Mouse (Mus musculus) kidney, adult 11 months (tissue): Measurements from ENCODE around the gene Cfap54.

Source experiments
- DNase-seq: peaks from one replicate; pipeline ENCODE4 v3.0.0; 2022

The Cfap54 gene

GRCm38 (mm10) chr10:93081133-93081779 is at the start of gene Cfap54:
Gene Cfap54 (minus strand): TSS chr10:93081618.
- DNase-seq: peak; percentile 87

- DNase-seq: no peak
Measured at GRCm38 (mm10) chr10:93130456-93130940, 49.1 kb upstream of the Cfap54 start.

- no peak for DNase-seq
Measured at GRCm38 (mm10) chr10:93129904-93130455, 48.6 kb upstream of the Cfap54 start.

GRCm38 (mm10) chr10:93129345-93129744 is 47.9 kb upstream of the Cfap54 start:
- no peak for DNase-seq

GRCm38 (mm10) chr10:93128566-93128965 is 47.1 kb upstream of the Cfap54 start:
- DNase-seq: no peak

- DNase-seq: no peak
Measured at GRCm38 (mm10) chr10:93126025-93126424, 44.6 kb upstream of the Cfap54 start.

GRCm38 (mm10) chr10:93123957-93124613 is 42.7 kb upstream of the Cfap54 start:
- peak; percentile 76 for DNase-seq

GRCm38 (mm10) chr10:93123310-93123709 is 41.9 kb upstream of the Cfap54 start:
- DNase-seq: no peak

GRCm38 (mm10) chr10:93122399-93123184 is 41.2 kb upstream of the Cfap54 start:
- DNase-seq: no peak

- DNase-seq: no peak
Measured at GRCm38 (mm10) chr10:93121262-93121860, 39.9 kb upstream of the Cfap54 start.

- DNase-seq: no peak
Measured at GRCm38 (mm10) chr10:93119809-93120208, 38.4 kb upstream of the Cfap54 start.

GRCm38 (mm10) chr10:93116636-93117035 is 35.2 kb upstream of the Cfap54 start:
- no peak for DNase-seq

- no peak for DNase-seq
Measured at GRCm38 (mm10) chr10:93115743-93116142, 34.3 kb upstream of the Cfap54 start.

GRCm38 (mm10) chr10:93114782-93115181 is 33.4 kb upstream of the Cfap54 start:
- DNase-seq: no peak

GRCm38 (mm10) chr10:93113968-93114367 is 32.5 kb upstream of the Cfap54 start:
- no peak for DNase-seq

- DNase-seq: no peak
Measured at GRCm38 (mm10) chr10:93112021-93112420, 30.6 kb upstream of the Cfap54 start.

- no peak for DNase-seq
Measured at GRCm38 (mm10) chr10:93111412-93111811, 30.0 kb upstream of the Cfap54 start.

- DNase-seq: no peak
Measured at GRCm38 (mm10) chr10:93105358-93105757, 23.9 kb upstream of the Cfap54 start.

- DNase-seq: no peak
Measured at GRCm38 (mm10) chr10:93104357-93104756, 22.9 kb upstream of the Cfap54 start.

- no peak for DNase-seq
Measured at GRCm38 (mm10) chr10:93103676-93104075, 22.3 kb upstream of the Cfap54 start.

GRCm38 (mm10) chr10:93102321-93102720 is 20.9 kb upstream of the Cfap54 start:
- no peak for DNase-seq

- no peak for DNase-seq
Measured at GRCm38 (mm10) chr10:93098211-93098805, 16.9 kb upstream of the Cfap54 start.

- no peak for DNase-seq
Measured at GRCm38 (mm10) chr10:93097439-93097838, 16.0 kb upstream of the Cfap54 start.
